Mouse (Mus musculus) hindbrain, embryonic 15.5 days (tissue): ENCODE results near the gene Bcl7b. TPM values are rescaled to one million over a fixed set of nuclear protein-coding genes. Genes with fewer than 3 reads are reported as not detected.

Experiments used
- ATAC-seq: fragments of 200-750 bp; cut with Nextera tagmentation; 2 replicates; pipeline ENCODE4 v1.8.0; 2017; ENCODE audit warnings: low read depth, moderate number of reproducible peaks, moderate TSS enrichment; ENCODE audit not compliant: low FRiP score
- H3K27ac ChIP-seq: fragments of 300-500 bp; sonication (generic); replicated peaks from 2 replicates; pipeline ENCODE4 v1.5.1; 2015; ENCODE audit warnings: mild to moderate bottlenecking, inconsistent platforms
- H3K27me3 ChIP-seq: fragments of 300-500 bp; sonication (generic); 2 replicates; pipeline ENCODE4 v1.6.1; 2015; ENCODE audit warnings: control low read depth, inconsistent platforms
- H3K36me3 ChIP-seq: fragments of 300-500 bp; sonication (generic); 2 replicates; pipeline ENCODE4 v1.6.1; 2015; ENCODE audit warnings: control low read depth, inconsistent platforms
- H3K4me1 ChIP-seq: fragments of 300-500 bp; sonication (generic); replicated peaks from 2 replicates; pipeline ENCODE4 v1.6.1; 2015; ENCODE audit warnings: control low read depth, inconsistent platforms
- H3K4me2 ChIP-seq: fragments of 300-500 bp; sonication (generic); 2 replicates; pipeline ENCODE4 v1.6.1; 2015; ENCODE audit warnings: moderate library complexity, mild to moderate bottlenecking, inconsistent platforms
- H3K4me3 ChIP-seq: fragments of 300-500 bp; sonication (generic); 2 replicates; pipeline ENCODE4 v1.5.1; 2015; ENCODE audit warnings: mild to moderate bottlenecking, inconsistent platforms
- H3K9ac ChIP-seq: fragments of 300-500 bp; sonication (generic); 2 replicates; pipeline ENCODE4 v1.6.1; 2015; ENCODE audit warnings: inconsistent platforms
- H3K9me3 ChIP-seq: fragments of 300-500 bp; sonication (generic); 2 replicates; pipeline ENCODE4 v1.6.1; 2016; ENCODE audit warnings: control low read depth, inconsistent platforms
- WGBS: fragments of 180-500 bp; shearing (Covaris S2); methylation state at CpG from one replicate; pipeline ENCODE4 v1.1.7; 2015; 5-methylcytosine and 5-hydroxymethylcytosine counted together
- polyA plus RNA-seq: library from polyadenylated mRNA; unstranded; fragments of >200 nt; fragmentation: Nextera tagmentation; extraction: Ambion mirVana; gene quantifications from 2 replicates; pipeline ENCODE4 v1.2.1, GENCODE M21; 2015

Bcl7b gene
- polyA plus RNA-seq, 1 experiment from 2014 or later: 38.4 TPM

DNA sequence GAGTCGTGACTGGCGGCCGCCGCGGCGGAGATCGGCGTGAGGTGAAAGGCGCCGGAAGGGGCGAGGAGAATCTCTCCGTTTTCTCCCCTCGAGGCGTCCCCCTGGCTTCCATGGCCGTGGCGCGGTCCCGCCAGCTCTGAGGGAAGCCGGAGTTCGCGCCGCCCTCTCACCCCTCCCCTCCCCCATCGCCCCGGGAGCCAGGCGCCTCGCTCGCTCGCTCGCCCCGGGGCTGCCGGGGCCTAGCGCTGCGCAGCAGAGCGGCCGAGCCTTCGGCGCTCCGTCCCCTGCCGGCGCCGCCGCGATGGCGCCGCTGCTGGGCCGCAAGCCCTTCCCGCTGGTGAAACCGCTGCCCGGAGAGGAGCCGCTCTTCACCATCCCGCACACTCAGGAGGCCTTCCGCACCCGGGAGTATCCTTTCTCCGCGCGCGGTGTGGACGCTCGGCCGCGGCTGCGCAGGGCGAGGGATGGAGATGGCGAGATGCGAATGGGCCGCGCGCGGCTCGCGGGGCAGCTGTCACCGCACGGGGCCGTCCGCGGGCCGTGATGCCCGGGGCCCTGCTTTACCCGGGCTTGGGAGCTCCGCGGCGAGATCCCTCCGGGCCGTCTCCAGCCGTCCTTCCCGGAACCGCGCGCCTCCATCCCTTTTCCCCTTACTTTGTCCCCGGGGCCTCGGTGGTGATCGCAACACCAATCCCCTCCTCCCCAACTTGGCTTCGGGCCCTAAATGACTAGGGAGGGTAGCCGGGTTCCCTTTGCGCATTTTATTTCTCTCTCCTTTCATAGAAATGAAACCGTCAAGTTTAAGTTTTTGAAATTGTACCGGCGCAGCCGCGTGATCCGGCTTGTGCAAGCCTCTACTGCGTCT lies 19.5 kb downstream of the Bcl7b start:
- Histone ChIP-seq H3K36me3 (peaks cover 3% of the 10 kb centered on the region), H3K9me3 (no peaks in the 10 kb centered on the region), H3K27me3 (no peaks in the 10 kb centered on the region), H3K27ac (peak overlapping the region; percentile 96), H3K9ac (peak overlapping the region; percentile 97), H3K4me3 (peak overlapping the region; percentile 98), H3K4me1 (peaks cover 45% of the 10 kb centered on the region), H3K4me2 (peak overlapping the region; percentile 90)
- WGBS: under 1% methylated on average over 93 of the region's 102 CpGs
- ATAC-seq: peak; percentile 65

DNA sequence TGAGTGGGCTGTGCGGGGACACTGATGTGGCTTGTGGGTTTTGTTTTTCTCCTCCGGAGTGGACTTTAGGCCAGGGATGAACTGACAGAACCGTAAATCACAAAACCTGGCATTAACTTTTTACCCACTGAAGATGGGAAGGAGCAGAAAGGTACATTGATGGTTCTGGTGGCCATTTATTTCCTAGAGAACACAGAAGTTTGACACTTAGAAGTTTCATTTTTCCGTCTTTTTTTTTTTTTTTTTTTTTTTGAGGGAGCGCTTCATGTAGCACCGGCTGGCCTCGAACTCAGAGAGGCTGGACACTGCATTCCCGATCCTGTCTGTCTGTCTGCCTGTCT lies 20.1 kb downstream of the Bcl7b start:
- Histone ChIP-seq H3K4me2 (peak overlapping the region; percentile 90), H3K27me3 (no peaks in the 10 kb centered on the region), H3K9me3 (no peaks in the 10 kb centered on the region), H3K27ac (peak overlapping the region; percentile 96), H3K36me3 (no peaks in the 10 kb centered on the region), H3K4me3 (peak overlapping the region; percentile 98), H3K9ac (peak overlapping the region; percentile 97), H3K4me1 (peaks cover 50% of the 10 kb centered on the region)
- WGBS: 0% methylated on average over 8 of the region's 8 CpGs
- ATAC-seq: no peak

DNA sequence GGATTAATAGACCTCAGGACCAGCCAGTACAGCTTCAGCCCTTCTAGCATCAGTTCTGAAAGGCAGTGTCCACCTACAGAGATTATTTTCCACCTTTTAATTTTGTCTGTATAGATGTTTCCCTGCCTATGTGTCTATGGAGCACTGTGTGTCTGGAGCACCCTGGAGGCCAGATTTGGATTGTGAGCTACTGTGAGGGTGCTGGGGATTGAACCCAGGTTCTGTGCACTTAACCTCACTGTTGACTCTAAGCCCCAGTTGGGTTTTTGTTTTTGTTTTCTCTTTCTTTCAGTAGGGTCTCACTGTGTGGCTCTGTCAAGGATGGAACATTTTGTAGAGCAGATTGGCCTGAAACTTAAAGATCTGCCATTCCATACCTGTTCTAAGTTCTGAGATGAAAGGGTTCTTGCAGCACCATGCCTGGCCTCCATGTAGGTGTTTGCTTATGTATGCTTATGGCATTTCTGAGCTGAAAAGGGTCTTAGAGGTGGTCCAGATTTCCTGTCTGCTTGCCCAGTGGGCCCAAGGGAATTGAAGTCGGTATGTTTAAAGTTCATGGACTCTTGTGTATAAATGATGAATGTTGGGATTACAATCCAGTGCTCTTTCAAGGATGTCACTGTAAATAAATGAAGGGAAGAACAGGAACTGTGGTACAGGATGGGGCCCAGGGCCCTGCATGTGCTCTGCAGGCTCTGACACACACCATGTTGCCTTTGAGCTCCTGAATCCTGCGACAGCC lies 21.4 kb downstream of the Bcl7b start:
- H3K27ac ChIP-seq: no peak overlapping the region
- H3K9ac ChIP-seq: peak overlapping the region; percentile 97; the same call in 1 of the 2 replicates
- peak overlapping the region; percentile 90 for H3K4me2 ChIP-seq
- H3K27me3 ChIP-seq: no peaks in the 10 kb centered on the region
- no peaks in the 10 kb centered on the region for H3K36me3 ChIP-seq
- H3K9me3 ChIP-seq: no peaks in the 10 kb centered on the region
- no peak for ATAC-seq
- WGBS: 56% methylated on average over 2 of the region's 2 CpGs
- peak overlapping the region; percentile 98 for H3K4me3 ChIP-seq
- H3K4me1 ChIP-seq: peaks cover 54% of the 10 kb centered on the region

DNA sequence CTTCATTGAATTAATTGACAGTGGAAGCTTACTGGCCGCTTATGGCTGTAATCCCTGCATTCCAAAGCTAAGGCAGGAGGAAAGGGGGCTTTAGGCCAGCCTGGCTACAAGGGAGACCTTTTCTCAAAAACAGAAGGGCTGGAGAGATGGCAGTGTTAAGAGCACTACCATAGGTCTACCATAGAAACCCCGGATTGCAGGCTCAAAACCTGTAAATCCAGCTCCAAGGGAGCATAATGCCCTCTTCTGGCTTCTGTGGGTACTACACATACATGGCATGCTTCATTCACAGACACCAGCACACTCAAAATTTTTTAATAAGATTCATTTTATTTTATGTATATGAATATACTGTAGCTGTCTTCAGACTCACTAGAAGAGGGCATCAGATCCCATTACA lies 23.5 kb downstream of the Bcl7b start:
- Histone ChIP-seq H3K4me1 (peaks cover 51% of the 10 kb centered on the region), H3K9ac (no peak overlapping the region), H3K27ac (no peak overlapping the region), H3K4me2 (no peak overlapping the region), H3K9me3 (no peaks in the 10 kb centered on the region), H3K4me3 (no peak overlapping the region), H3K36me3 (0 out of 2 replicates have a peak, but pooled peaks cover 9% of the 10 kb centered on the region), H3K27me3 (no peaks in the 10 kb centered on the region)
- no peak for ATAC-seq
- 35% methylated on average over 2 of the region's 2 CpGs for WGBS

DNA sequence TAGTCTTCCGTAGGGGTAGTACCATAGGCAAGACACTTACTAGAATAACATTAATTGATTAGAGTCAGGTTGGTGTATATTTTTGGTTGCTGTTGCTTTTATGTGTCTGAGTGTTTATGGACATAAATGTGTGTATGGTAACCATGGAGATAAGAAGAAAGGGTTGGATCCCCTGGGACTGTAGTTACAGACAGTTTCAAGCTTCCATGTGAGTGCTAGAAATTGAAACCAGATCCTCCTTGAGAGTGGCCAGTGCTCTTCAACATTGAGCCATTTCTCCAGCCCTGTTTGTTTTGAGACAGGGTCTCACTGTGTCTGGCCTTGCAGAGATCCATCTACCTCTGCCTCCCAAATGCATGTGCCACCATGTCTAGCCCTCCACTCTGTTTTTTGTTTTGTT lies 24.3 kb downstream of the Bcl7b start:
- 87% methylated on average over 1 of the region's 1 CpGs for WGBS
- H3K4me1 ChIP-seq: peaks cover 51% of the 10 kb centered on the region
- H3K9ac ChIP-seq: no peak overlapping the region
- H3K4me3 ChIP-seq: no peak overlapping the region
- no peak overlapping the region for H3K4me2 ChIP-seq
- H3K27me3 ChIP-seq: no peaks in the 10 kb centered on the region
- 0 out of 2 replicates have a peak, but pooled peaks cover 9% of the 10 kb centered on the region for H3K36me3 ChIP-seq
- H3K27ac ChIP-seq: no peak overlapping the region
- no peaks in the 10 kb centered on the region for H3K9me3 ChIP-seq
- no peak for ATAC-seq

DNA sequence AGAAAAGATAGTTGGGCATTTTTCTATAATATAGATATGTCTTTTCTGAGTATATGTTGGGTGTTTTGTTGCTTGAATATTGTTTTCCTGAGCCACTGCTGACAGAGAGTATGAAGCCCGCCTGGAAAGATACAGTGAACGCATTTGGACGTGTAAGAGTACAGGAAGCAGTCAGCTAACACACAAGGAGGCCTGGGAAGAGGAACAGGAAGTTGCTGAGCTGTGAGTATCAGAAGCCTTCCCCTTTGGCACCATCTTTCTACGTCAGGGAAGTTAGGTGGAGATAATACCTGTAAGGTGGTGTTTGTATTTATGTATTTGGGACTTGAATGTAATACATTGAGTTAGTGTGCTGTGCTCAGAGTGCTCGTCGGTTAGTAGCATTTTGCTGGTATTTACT lies 28.3 kb downstream of the Bcl7b start:
- Histone ChIP-seq H3K4me2 (no peak overlapping the region), H3K27me3 (no peaks in the 10 kb centered on the region), H3K4me1 (peaks cover 22% of the 10 kb centered on the region), H3K36me3 (peaks cover 36% of the 10 kb centered on the region), H3K4me3 (no peak overlapping the region), H3K27ac (no peak overlapping the region), H3K9ac (no peak overlapping the region), H3K9me3 (no peaks in the 10 kb centered on the region)
- ATAC-seq: no peak
- 83% methylated on average over 6 of the region's 6 CpGs for WGBS

DNA sequence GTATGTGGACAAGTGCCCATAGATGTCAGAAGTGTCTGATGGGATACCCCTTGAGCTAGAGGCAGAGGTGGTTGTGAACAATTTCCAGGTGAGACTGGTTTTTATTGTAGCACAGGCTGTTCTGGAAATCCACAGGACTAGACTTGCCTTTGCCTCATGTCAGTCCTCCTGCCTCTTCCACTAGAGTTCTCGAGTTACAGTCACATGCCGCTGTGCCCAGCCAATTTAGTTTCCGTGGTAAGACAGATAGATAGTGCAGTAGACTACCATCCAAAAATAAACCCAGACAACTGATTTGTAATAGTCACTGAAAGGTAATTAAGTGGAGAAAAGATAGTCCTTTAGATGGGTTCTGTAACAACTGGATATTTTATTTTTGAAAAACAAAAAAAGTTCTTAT lies 34.7 kb downstream of the Bcl7b start:
- ATAC-seq: no peak
- Histone ChIP-seq H3K36me3 (peaks cover 54% of the 10 kb centered on the region), H3K9me3 (no peaks in the 10 kb centered on the region), H3K4me3 (no peak overlapping the region), H3K4me1 (no peaks in the 10 kb centered on the region), H3K27ac (no peak overlapping the region), H3K27me3 (no peaks in the 10 kb centered on the region), H3K9ac (no peak overlapping the region), H3K4me2 (no peak overlapping the region)
- 94% methylated on average over 3 of the region's 3 CpGs for WGBS

DNA sequence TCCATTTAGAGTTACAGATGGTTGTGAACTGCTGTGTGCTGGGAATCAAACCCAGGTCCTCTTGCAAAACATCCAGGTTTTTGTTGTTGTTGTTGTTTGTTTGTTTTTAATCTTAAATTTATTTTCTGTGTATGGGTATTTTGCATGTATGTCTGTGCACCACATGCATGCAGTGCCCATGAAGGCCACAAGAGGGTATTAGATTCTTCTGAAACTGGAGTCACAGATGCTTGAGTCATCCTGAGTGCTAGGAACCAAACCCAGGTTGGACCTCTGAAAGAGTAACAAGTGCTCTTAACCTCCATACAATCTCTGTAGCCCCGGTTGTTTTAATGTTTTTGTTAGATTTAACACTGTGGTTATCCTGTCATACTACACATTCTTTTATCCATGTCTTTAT lies 40.1 kb downstream of the Bcl7b start:
- Histone ChIP-seq H3K9ac (no peak overlapping the region), H3K9me3 (no peaks in the 10 kb centered on the region), H3K4me3 (no peak overlapping the region), H3K4me2 (no peak overlapping the region), H3K27me3 (no peaks in the 10 kb centered on the region), H3K36me3 (peaks cover 71% of the 10 kb centered on the region), H3K4me1 (no peaks in the 10 kb centered on the region), H3K27ac (no peak overlapping the region)
- ATAC-seq: no peak
- WGBS: 100% methylated on average over 1 of the region's 1 CpGs

DNA sequence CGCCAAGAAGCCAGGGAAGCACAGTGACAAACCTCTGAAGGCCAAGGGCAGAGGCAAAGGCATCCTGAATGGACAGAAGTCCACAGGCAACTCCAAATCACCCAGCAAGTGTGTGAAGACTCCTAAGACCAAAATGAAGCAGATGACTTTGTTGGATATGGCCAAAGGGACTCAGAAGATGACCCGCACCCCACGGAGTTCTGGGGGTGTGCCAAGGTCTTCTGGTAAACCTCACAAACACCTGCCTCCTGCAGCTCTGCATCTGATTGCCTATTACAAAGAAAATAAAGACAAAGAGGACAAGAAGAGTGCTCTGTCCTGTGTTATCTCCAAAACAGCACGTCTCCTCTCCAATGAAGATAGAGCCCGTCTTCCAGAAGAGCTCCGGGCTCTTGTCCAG lies 48.8 kb downstream of the Bcl7b start:
- H3K27ac ChIP-seq: no peak overlapping the region
- 92% methylated on average over 6 of the region's 6 CpGs for WGBS
- ATAC-seq: no peak
- no peak overlapping the region for H3K9ac ChIP-seq
- no peak overlapping the region for H3K4me3 ChIP-seq
- H3K4me2 ChIP-seq: no peak overlapping the region
- H3K9me3 ChIP-seq: no peaks in the 10 kb centered on the region
- peaks cover 70% of the 10 kb centered on the region for H3K36me3 ChIP-seq
- no peaks in the 10 kb centered on the region for H3K27me3 ChIP-seq
- H3K4me1 ChIP-seq: no peaks in the 10 kb centered on the region

DNA sequence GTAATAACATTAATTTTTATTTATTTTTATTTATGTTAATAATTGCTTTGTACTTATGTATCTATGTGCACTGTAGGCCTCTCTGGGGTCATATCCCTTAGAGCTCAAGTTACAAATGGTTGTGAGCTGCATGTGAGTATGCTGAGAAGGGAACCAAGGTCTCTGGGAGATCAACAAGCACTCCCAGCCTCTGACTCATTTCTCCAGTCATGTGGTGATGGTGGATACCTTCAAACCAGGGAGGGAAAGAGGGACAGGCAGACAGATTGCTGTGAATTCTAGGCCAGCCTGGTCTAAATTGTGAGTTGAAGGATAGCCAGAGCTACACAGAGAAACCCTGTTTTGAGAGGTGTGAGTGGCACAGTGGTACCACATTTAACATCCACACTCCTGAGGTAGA lies 52.9 kb downstream of the Bcl7b start:
- ATAC-seq: no peak
- Histone ChIP-seq H3K4me3 (no peak overlapping the region), H3K4me1 (no peaks in the 10 kb centered on the region), H3K9me3 (no peaks in the 10 kb centered on the region), H3K4me2 (no peak overlapping the region), H3K36me3 (peaks cover 70% of the 10 kb centered on the region), H3K27me3 (no peaks in the 10 kb centered on the region), H3K9ac (no peak overlapping the region), H3K27ac (no peak overlapping the region)

DNA sequence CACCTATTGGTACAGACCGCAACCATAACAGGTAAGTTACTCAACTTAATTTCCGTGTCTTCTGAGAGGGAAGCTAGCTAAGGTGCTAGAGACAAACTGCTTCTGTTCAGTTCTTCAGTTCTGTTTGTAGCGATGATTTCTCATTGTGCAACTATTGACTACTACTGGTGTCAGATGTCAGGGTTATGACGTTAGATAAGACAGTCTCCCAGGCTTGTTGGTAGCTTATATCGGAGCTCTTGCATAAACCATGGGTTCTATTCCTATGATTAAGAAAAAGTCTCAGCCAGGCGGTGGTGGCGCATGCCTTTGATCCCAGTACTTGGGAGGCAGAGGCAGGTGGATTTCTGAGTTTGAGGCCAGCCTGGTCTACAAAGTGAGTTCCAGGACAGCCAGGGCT lies 54.0 kb downstream of the Bcl7b start:
- Histone ChIP-seq H3K36me3 (peaks cover 69% of the 10 kb centered on the region), H3K9ac (no peak overlapping the region)
- WGBS: 96% methylated on average over 7 of the region's 7 CpGs

DNA sequence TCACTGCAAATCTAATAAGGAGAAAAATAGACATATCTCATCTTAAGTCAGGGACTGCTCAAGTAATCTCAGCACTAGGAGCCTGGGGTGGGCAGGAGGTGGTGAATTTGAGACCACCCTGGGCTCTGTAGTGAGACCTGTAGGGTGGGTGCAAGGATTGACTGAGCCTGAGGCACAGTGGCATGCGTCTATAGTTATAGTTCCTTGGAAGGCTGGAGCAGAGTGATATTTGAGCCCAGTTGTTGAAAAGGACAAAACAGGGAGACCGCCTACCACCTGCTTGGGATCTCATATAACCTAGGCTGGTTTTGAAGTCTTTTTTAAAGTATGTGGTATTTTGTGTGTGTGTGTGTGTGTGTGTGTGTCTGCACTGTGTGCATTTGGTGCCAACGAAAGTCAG lies 56.1 kb downstream of the Bcl7b start:
- Histone ChIP-seq H3K4me3 (no peak overlapping the region), H3K9ac (no peak overlapping the region), H3K27me3 (no peaks in the 10 kb centered on the region), H3K9me3 (no peaks in the 10 kb centered on the region), H3K4me2 (no peak overlapping the region), H3K27ac (no peak overlapping the region), H3K36me3 (peaks cover 67% of the 10 kb centered on the region), H3K4me1 (no peaks in the 10 kb centered on the region)
- no peak for ATAC-seq
- 92% methylated on average over 3 of the region's 3 CpGs for WGBS

More for the DNA sequence above, 54.0 kb downstream of the Bcl7b start:
- Histone ChIP-seq H3K4me3 (no peak overlapping the region), H3K27me3 (no peaks in the 10 kb centered on the region), H3K4me1 (no peaks in the 10 kb centered on the region), H3K9me3 (no peaks in the 10 kb centered on the region), H3K4me2 (no peak overlapping the region), H3K27ac (no peak overlapping the region)
- ATAC-seq: no peak
